Mouse (Mus musculus): ENCODE results near the gene Zc3h12a. TPM values are rescaled to one million over a fixed set of nuclear protein-coding genes. Genes with fewer than 3 reads are reported as not detected.

Zc3h12a gene
- 27.6 and 36.4 TPM in 2 replicates for polyA plus RNA-seq (2012; rRNA removed)

GRCm38 (mm10) chr4:125127305-125128084 is at the start of gene Zc3h12a:
Gene Zc3h12a, minus strand, starts transcription at chr4:125127840.
- Histone ChIP-seq H3K27me3 (ENCODE audit: control insufficient read depth, insufficient read depth, low read length) (no peaks in the 10 kb centered on the region), H3K4me1 (ENCODE audit: control insufficient read depth, insufficient read depth, insufficient read length) (peaks cover 29% of the 10 kb centered on the region; the same call in 1 of the 2 replicates), H3K4me3 (ENCODE audit: extremely low read depth, insufficient read depth, insufficient read length) (peak within 1 kb of the TSS; percentile 85), H3K36me3 (ENCODE audit: control insufficient read depth, insufficient read depth, low read length) (peaks cover 19% of the 10 kb centered on the region), H3K27ac (ENCODE audit: insufficient read depth, low read length) (peak within 1 kb of the TSS; percentile 99)
- under 1% methylated on average over 62 of the region's 62 CpGs for WGBS
- DNase-seq (ENCODE audit: low read depth in 1 of 2, low spot score in 2 of 2), result peak; percentile 91 to 93
- TF ChIP-seq CTCF (IDR thresholded peaks at IDR 0.05; ENCODE audit: extremely low read depth, insufficient read depth, insufficient read length, insufficient replicate concordance) (no peak), POLR2A (IDR thresholded peaks at IDR 0.05; ENCODE audit: low read depth, low read length) (peak; percentile 93)

- Histone ChIP-seq H3K4me3 (ENCODE audit: extremely low read depth, insufficient read depth, insufficient read length) (no peak overlapping the region), H3K27ac (ENCODE audit: insufficient read depth, low read length) (no peak overlapping the region; the same call in 1 of the 2 replicates), H3K4me1 (ENCODE audit: control insufficient read depth, insufficient read depth, insufficient read length) (no peaks in the 10 kb centered on the region), H3K36me3 (ENCODE audit: control insufficient read depth, insufficient read depth, low read length) (no peaks in the 10 kb centered on the region), H3K27me3 (ENCODE audit: control insufficient read depth, insufficient read depth, low read length) (no peaks in the 10 kb centered on the region)
- DNase-seq (ENCODE audit: low read depth in 1 of 2, low spot score in 2 of 2), result no peak
- 4% methylated on average over 13 of the region's 13 CpGs for WGBS
- no peak for TF ChIP-seq POLR2A (IDR thresholded peaks at IDR 0.05; ENCODE audit: low read depth, low read length)
- no peak for TF ChIP-seq CTCF (IDR thresholded peaks at IDR 0.05; ENCODE audit: extremely low read depth, insufficient read depth, insufficient read length, insufficient replicate concordance)
Observed at GRCm38 (mm10) chr4:125176639-125177165, 49.1 kb upstream of the Zc3h12a start.

GRCm38 (mm10) chr4:125176190-125176589 is 48.5 kb upstream of the Zc3h12a start:
- TF ChIP-seq POLR2A (IDR thresholded peaks at IDR 0.05; ENCODE audit: low read depth, low read length) (no peak), CTCF (IDR thresholded peaks at IDR 0.05; ENCODE audit: extremely low read depth, insufficient read depth, insufficient read length, insufficient replicate concordance) (no peak)
- WGBS, result 50% methylated on average over 5 of the region's 5 CpGs
- no peak overlapping the region for H3K27ac ChIP-seq (ENCODE audit: insufficient read depth, low read length)
- DNase-seq (ENCODE audit: low read depth in 1 of 2, low spot score in 2 of 2), result no peak
- H3K4me1 ChIP-seq (ENCODE audit: control insufficient read depth, insufficient read depth, insufficient read length), result no peaks in the 10 kb centered on the region
- no peak overlapping the region for H3K4me3 ChIP-seq (ENCODE audit: extremely low read depth, insufficient read depth, insufficient read length)
- H3K36me3 ChIP-seq (ENCODE audit: control insufficient read depth, insufficient read depth, low read length), result no peaks in the 10 kb centered on the region
- H3K27me3 ChIP-seq (ENCODE audit: control insufficient read depth, insufficient read depth, low read length), result no peaks in the 10 kb centered on the region

- Histone ChIP-seq H3K4me3 (ENCODE audit: extremely low read depth, insufficient read depth, insufficient read length) (no peak overlapping the region), H3K27me3 (ENCODE audit: control insufficient read depth, insufficient read depth, low read length) (no peaks in the 10 kb centered on the region), H3K4me1 (ENCODE audit: control insufficient read depth, insufficient read depth, insufficient read length) (no peaks in the 10 kb centered on the region), H3K36me3 (ENCODE audit: control insufficient read depth, insufficient read depth, low read length) (no peaks in the 10 kb centered on the region), H3K27ac (ENCODE audit: insufficient read depth, low read length) (no peak overlapping the region)
- DNase-seq (ENCODE audit: low read depth in 1 of 2, low spot score in 2 of 2), result no peak
- TF ChIP-seq CTCF (IDR thresholded peaks at IDR 0.05; ENCODE audit: extremely low read depth, insufficient read depth, insufficient read length, insufficient replicate concordance), result no peak
- no peak for TF ChIP-seq POLR2A (IDR thresholded peaks at IDR 0.05; ENCODE audit: low read depth, low read length)
- WGBS, result 67% methylated on average over 2 of the region's 2 CpGs
Observed at GRCm38 (mm10) chr4:125175591-125175990, 48.0 kb upstream of the Zc3h12a start.

- Histone ChIP-seq H3K36me3 (ENCODE audit: control insufficient read depth, insufficient read depth, low read length) (no peaks in the 10 kb centered on the region), H3K4me1 (ENCODE audit: control insufficient read depth, insufficient read depth, insufficient read length) (no peaks in the 10 kb centered on the region), H3K27me3 (ENCODE audit: control insufficient read depth, insufficient read depth, low read length) (no peaks in the 10 kb centered on the region), H3K27ac (ENCODE audit: insufficient read depth, low read length) (no peak overlapping the region), H3K4me3 (ENCODE audit: extremely low read depth, insufficient read depth, insufficient read length) (no peak overlapping the region)
- WGBS, result 95% methylated on average over 5 of the region's 5 CpGs
- no peak for DNase-seq (ENCODE audit: low read depth in 1 of 2, low spot score in 2 of 2)
- no peak for TF ChIP-seq CTCF (IDR thresholded peaks at IDR 0.05; ENCODE audit: extremely low read depth, insufficient read depth, insufficient read length, insufficient replicate concordance)
Observed at GRCm38 (mm10) chr4:125174516-125175185, 47.0 kb upstream of the Zc3h12a start.

- no peak overlapping the region for H3K4me3 ChIP-seq (ENCODE audit: extremely low read depth, insufficient read depth, insufficient read length)
- H3K27ac ChIP-seq (ENCODE audit: insufficient read depth, low read length), result no peak overlapping the region
- no peaks in the 10 kb centered on the region for H3K4me1 ChIP-seq (ENCODE audit: control insufficient read depth, insufficient read depth, insufficient read length)
- H3K36me3 ChIP-seq (ENCODE audit: control insufficient read depth, insufficient read depth, low read length), result no peaks in the 10 kb centered on the region
- TF ChIP-seq CTCF (IDR thresholded peaks at IDR 0.05; ENCODE audit: extremely low read depth, insufficient read depth, insufficient read length, insufficient replicate concordance) (no peak), POLR2A (IDR thresholded peaks at IDR 0.05; ENCODE audit: low read depth, low read length) (no peak)
- 81% methylated on average over 5 of the region's 5 CpGs for WGBS
- no peaks in the 10 kb centered on the region for H3K27me3 ChIP-seq (ENCODE audit: control insufficient read depth, insufficient read depth, low read length)
- no peak for DNase-seq (ENCODE audit: low read depth in 1 of 2, low spot score in 2 of 2)
Observed at GRCm38 (mm10) chr4:125173150-125173549, 45.5 kb upstream of the Zc3h12a start.

All from spleen, adult 2 months (tissue).